Mouse (Mus musculus): Measurements from ENCODE around the gene Pgm5. TPM values are rescaled to one million over a fixed set of nuclear protein-coding genes. Genes with fewer than 3 reads are reported as not detected.

Pgm5 gene
- polyA plus RNA-seq, 1 experiment from 2014 or later: 1.6 TPM

- WGBS: 75% methylated on average over 9 of the region's 9 CpGs
- Histone ChIP-seq H3K9ac (ENCODE audit: low read depth, low read length) (no peak overlapping the region), H3K27ac (ENCODE audit: low read depth, low read length) (no peak overlapping the region)
Observed at GRCm38 (mm10) chr19:24653230-24653799, 208.3 kb downstream of the Pgm5 start.

DNA sequence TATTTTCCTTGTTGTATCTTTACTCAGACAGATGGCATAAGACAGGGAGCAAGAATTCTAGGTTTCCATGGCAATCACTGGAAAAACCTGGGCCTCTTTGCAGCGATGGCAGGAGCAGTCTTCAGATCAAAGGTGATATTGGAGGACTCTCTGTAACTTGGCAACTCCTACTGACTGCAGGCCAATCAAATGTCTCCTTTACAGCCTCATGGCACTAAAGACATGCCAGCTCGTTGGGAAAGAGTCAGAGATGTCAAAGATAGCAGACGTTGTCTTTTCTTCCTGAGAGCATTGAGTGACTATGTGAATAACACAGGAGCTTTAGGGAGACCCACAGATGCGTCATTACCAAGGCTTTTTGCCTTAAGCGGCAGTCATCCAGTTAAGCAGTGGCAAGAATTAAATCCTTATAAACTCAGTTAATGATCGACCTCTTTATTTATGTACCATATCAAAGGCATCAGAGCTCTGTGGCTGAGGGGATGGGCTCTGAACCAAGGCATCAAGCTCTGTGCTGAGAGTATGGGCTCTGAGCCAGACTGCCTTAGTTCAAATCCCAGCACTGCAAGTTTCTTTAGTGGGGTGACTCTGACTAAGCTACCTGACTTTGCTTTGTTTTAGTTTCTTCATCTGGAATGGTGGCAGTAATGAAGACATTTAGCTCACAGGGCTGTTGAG lies 209.2 kb downstream of the Pgm5 start:
- no peak overlapping the region for H3K27ac ChIP-seq (ENCODE audit: low read depth, low read length)
- no peaks in the 10 kb centered on the region for H3K4me1 ChIP-seq (replicated peaks; ENCODE audit: control insufficient read depth, insufficient read depth, low read length)
- WGBS: 50% methylated on average over 6 of the region's 6 CpGs
- H3K9me3 ChIP-seq (ENCODE audit: control insufficient read depth, low read length): no peaks in the 10 kb centered on the region
- no peak overlapping the region for H3K9ac ChIP-seq (ENCODE audit: low read depth, low read length)
- H3K36me3 ChIP-seq (ENCODE audit: control insufficient read depth, insufficient read depth, low read length): no peaks in the 10 kb centered on the region
- DNase-seq (ENCODE audit: low spot score) (no peak), ATAC-seq (replicated peaks; ENCODE audit: low FRiP score) (no peak)
- H3K4me3 ChIP-seq (ENCODE audit: low read depth, low read length): no peak overlapping the region
- H3K27me3 ChIP-seq (replicated peaks; ENCODE audit: control insufficient read depth, insufficient read depth, low read length): no peaks in the 10 kb centered on the region
- H3K4me2 ChIP-seq: no peak overlapping the region

More at GRCm38 (mm10) chr19:24653230-24653799, 208.3 kb downstream of the Pgm5 start:
- H3K4me3 ChIP-seq (ENCODE audit: low read depth, low read length): no peak overlapping the region
- ATAC-seq (replicated peaks; ENCODE audit: low FRiP score) (no peak), DNase-seq (ENCODE audit: low spot score) (no peak)
- H3K27me3 ChIP-seq (replicated peaks; ENCODE audit: control insufficient read depth, insufficient read depth, low read length): no peaks in the 10 kb centered on the region
- no peak overlapping the region for H3K4me2 ChIP-seq
- H3K9me3 ChIP-seq (ENCODE audit: control insufficient read depth, low read length): no peaks in the 10 kb centered on the region
- H3K36me3 ChIP-seq (ENCODE audit: control insufficient read depth, insufficient read depth, low read length): no peaks in the 10 kb centered on the region
- no peaks in the 10 kb centered on the region for H3K4me1 ChIP-seq (replicated peaks; ENCODE audit: control insufficient read depth, insufficient read depth, low read length)

- Histone ChIP-seq H3K9me3 (ENCODE audit: control insufficient read depth, low read length) (no peaks in the 10 kb centered on the region), H3K4me3 (ENCODE audit: low read depth, low read length) (no peak overlapping the region), H3K4me1 (replicated peaks; ENCODE audit: control insufficient read depth, insufficient read depth, low read length) (no peaks in the 10 kb centered on the region), H3K27ac (ENCODE audit: low read depth, low read length) (no peak overlapping the region), H3K4me2 (no peak overlapping the region), H3K9ac (ENCODE audit: low read depth, low read length) (no peak overlapping the region), H3K36me3 (ENCODE audit: control insufficient read depth, insufficient read depth, low read length) (no peaks in the 10 kb centered on the region), H3K27me3 (replicated peaks; ENCODE audit: control insufficient read depth, insufficient read depth, low read length) (no peaks in the 10 kb centered on the region)
- ATAC-seq (replicated peaks; ENCODE audit: low FRiP score) (no peak), DNase-seq (ENCODE audit: low spot score) (no peak)
- WGBS: 54% methylated on average over 2 of the region's 2 CpGs
Observed at GRCm38 (mm10) chr19:24651595-24651994, 210.1 kb downstream of the Pgm5 start.

DNA sequence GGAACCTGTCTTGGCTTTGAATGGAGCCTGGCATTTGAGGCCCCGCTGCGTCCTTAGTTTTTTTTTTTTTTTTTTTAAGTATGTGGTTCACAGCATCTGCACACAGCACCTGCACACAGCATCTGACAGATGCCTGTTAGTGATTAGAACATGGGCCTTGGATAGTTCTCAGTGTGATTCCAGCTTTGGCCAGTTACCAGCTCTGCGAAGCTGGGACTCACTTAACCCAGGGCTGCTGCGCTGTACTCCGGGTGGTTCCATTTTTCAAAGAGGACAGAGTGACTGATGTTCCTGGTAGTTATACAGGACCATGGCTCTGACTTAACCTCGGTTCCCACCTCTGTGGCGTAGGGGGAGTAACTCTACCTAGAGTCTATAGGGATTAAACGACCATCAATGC lies 211.2 kb downstream of the Pgm5 start:
- Histone ChIP-seq H3K4me2 (no peak overlapping the region), H3K9ac (ENCODE audit: low read depth, low read length) (no peak overlapping the region), H3K36me3 (ENCODE audit: control insufficient read depth, insufficient read depth, low read length) (no peaks in the 10 kb centered on the region), H3K4me1 (replicated peaks; ENCODE audit: control insufficient read depth, insufficient read depth, low read length) (no peaks in the 10 kb centered on the region), H3K27me3 (replicated peaks; ENCODE audit: control insufficient read depth, insufficient read depth, low read length) (no peaks in the 10 kb centered on the region), H3K9me3 (ENCODE audit: control insufficient read depth, low read length) (no peaks in the 10 kb centered on the region), H3K27ac (ENCODE audit: low read depth, low read length) (no peak overlapping the region), H3K4me3 (ENCODE audit: low read depth, low read length) (no peak overlapping the region)
- no peak for ATAC-seq (replicated peaks; ENCODE audit: low FRiP score)
- 83% methylated on average over 8 of the region's 8 CpGs for WGBS
- no peak for DNase-seq (ENCODE audit: low spot score)

- Histone ChIP-seq H3K27ac (ENCODE audit: low read depth, low read length) (no peak overlapping the region), H3K9ac (ENCODE audit: low read depth, low read length) (no peak overlapping the region), H3K9me3 (ENCODE audit: control insufficient read depth, low read length) (no peaks in the 10 kb centered on the region), H3K4me1 (replicated peaks; ENCODE audit: control insufficient read depth, insufficient read depth, low read length) (no peaks in the 10 kb centered on the region), H3K36me3 (ENCODE audit: control insufficient read depth, insufficient read depth, low read length) (no peaks in the 10 kb centered on the region), H3K27me3 (replicated peaks; ENCODE audit: control insufficient read depth, insufficient read depth, low read length) (no peaks in the 10 kb centered on the region), H3K4me2 (no peak overlapping the region), H3K4me3 (ENCODE audit: low read depth, low read length) (no peak overlapping the region)
- 70% methylated on average over 8 of the region's 8 CpGs for WGBS
- DNase-seq (ENCODE audit: low spot score) (no peak), ATAC-seq (replicated peaks; ENCODE audit: low FRiP score) (no peak)
Observed at GRCm38 (mm10) chr19:24648016-24648415, 213.6 kb downstream of the Pgm5 start.

- Histone ChIP-seq H3K9me3 (ENCODE audit: control insufficient read depth, low read length) (no peaks in the 10 kb centered on the region), H3K27ac (ENCODE audit: low read depth, low read length) (no peak overlapping the region), H3K4me2 (no peak overlapping the region), H3K4me1 (replicated peaks; ENCODE audit: control insufficient read depth, insufficient read depth, low read length) (no peaks in the 10 kb centered on the region), H3K27me3 (replicated peaks; ENCODE audit: control insufficient read depth, insufficient read depth, low read length) (no peaks in the 10 kb centered on the region), H3K9ac (ENCODE audit: low read depth, low read length) (no peak overlapping the region), H3K4me3 (ENCODE audit: low read depth, low read length) (no peak overlapping the region), H3K36me3 (ENCODE audit: control insufficient read depth, insufficient read depth, low read length) (no peaks in the 10 kb centered on the region)
- ATAC-seq (replicated peaks; ENCODE audit: low FRiP score) (no peak), DNase-seq (ENCODE audit: low spot score) (no peak)
- 62% methylated on average over 8 of the region's 8 CpGs for WGBS
Observed at GRCm38 (mm10) chr19:24646162-24646829, 215.4 kb downstream of the Pgm5 start.

GRCm38 (mm10) chr19:24644971-24645370 lies 216.7 kb downstream of the Pgm5 start:
- Histone ChIP-seq H3K9ac (ENCODE audit: low read depth, low read length) (no peak overlapping the region), H3K27ac (ENCODE audit: low read depth, low read length) (no peak overlapping the region), H3K36me3 (ENCODE audit: control insufficient read depth, insufficient read depth, low read length) (no peaks in the 10 kb centered on the region), H3K4me3 (ENCODE audit: low read depth, low read length) (no peak overlapping the region), H3K27me3 (replicated peaks; ENCODE audit: control insufficient read depth, insufficient read depth, low read length) (no peaks in the 10 kb centered on the region), H3K4me2 (no peak overlapping the region), H3K9me3 (ENCODE audit: control insufficient read depth, low read length) (no peaks in the 10 kb centered on the region), H3K4me1 (replicated peaks; ENCODE audit: control insufficient read depth, insufficient read depth, low read length) (no peaks in the 10 kb centered on the region)
- 73% methylated on average over 10 of the region's 10 CpGs for WGBS
- no peak for DNase-seq (ENCODE audit: low spot score)
- no peak for ATAC-seq (replicated peaks; ENCODE audit: low FRiP score)

DNA sequence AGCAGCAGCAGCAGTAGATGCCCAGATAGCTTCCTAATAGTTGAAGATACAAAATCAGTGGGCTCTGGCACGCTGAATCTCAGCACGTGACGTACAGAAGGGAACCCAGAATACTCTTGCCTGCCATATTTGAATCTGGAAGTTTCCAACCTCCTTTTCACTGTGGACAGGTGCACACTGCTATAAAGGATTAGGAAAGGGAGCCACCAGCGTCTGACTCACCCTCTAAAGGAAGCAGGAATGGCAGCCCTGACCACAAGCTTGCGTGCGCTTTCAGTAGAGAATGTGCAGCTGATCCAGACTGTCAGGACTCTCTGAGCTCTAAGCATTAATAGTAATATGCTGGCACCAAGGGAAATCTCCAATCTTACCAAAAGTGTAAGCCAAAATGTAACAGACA lies 220.7 kb downstream of the Pgm5 start:
- WGBS: 82% methylated on average over 6 of the region's 6 CpGs
- Histone ChIP-seq H3K27me3 (replicated peaks; ENCODE audit: control insufficient read depth, insufficient read depth, low read length) (no peaks in the 10 kb centered on the region), H3K9me3 (ENCODE audit: control insufficient read depth, low read length) (no peaks in the 10 kb centered on the region), H3K4me2 (no peak overlapping the region), H3K27ac (ENCODE audit: low read depth, low read length) (no peak overlapping the region), H3K9ac (ENCODE audit: low read depth, low read length) (no peak overlapping the region), H3K4me3 (ENCODE audit: low read depth, low read length) (no peak overlapping the region), H3K36me3 (ENCODE audit: control insufficient read depth, insufficient read depth, low read length) (no peaks in the 10 kb centered on the region), H3K4me1 (replicated peaks; ENCODE audit: control insufficient read depth, insufficient read depth, low read length) (no peaks in the 10 kb centered on the region)
- ATAC-seq (replicated peaks; ENCODE audit: low FRiP score) (no peak), DNase-seq (ENCODE audit: low spot score) (no peak)

- WGBS: 78% methylated on average over 6 of the region's 6 CpGs
- no peaks in the 10 kb centered on the region for H3K36me3 ChIP-seq (ENCODE audit: control insufficient read depth, insufficient read depth, low read length)
- ATAC-seq (replicated peaks; ENCODE audit: low FRiP score) (no peak), DNase-seq (ENCODE audit: low spot score) (no peak)
- no peak overlapping the region for H3K4me3 ChIP-seq (ENCODE audit: low read depth, low read length)
- H3K9ac ChIP-seq (ENCODE audit: low read depth, low read length): no peak overlapping the region
- H3K4me2 ChIP-seq: no peak overlapping the region
- H3K27ac ChIP-seq (ENCODE audit: low read depth, low read length): no peak overlapping the region
- no peaks in the 10 kb centered on the region for H3K4me1 ChIP-seq (replicated peaks; ENCODE audit: control insufficient read depth, insufficient read depth, low read length)
- H3K27me3 ChIP-seq (replicated peaks; ENCODE audit: control insufficient read depth, insufficient read depth, low read length): no peaks in the 10 kb centered on the region
- no peaks in the 10 kb centered on the region for H3K9me3 ChIP-seq (ENCODE audit: control insufficient read depth, low read length)
Observed at GRCm38 (mm10) chr19:24637988-24638387, 223.7 kb downstream of the Pgm5 start.
